Mouse (Mus musculus) intestine, embryonic 14.5 days (tissue): ENCODE data around the gene Ptprh. TPM values are rescaled to one million over a fixed set of nuclear protein-coding genes. Genes with fewer than 3 reads are reported as not detected.

Experiments
- ATAC-seq: fragments of 200-750 bp; cut with Nextera tagmentation; replicated peaks from 2 replicates; pipeline ENCODE4 v1.8.0; 2017; ENCODE audit warnings: low read depth, moderate number of reproducible peaks, moderate TSS enrichment, moderate library complexity; ENCODE audit not compliant: low FRiP score, low TSS enrichment
- DNase-seq: peaks from one replicate; pipeline ENCODE4 v3.0.0-alpha.2; 2018; ENCODE audit warnings: low spot score
- H3K27ac ChIP-seq: fragments of 300-500 bp; sonication (generic); 2 replicates; pipeline ENCODE4 v1.5.1; 2014; ENCODE audit warnings: low read depth, mild to moderate bottlenecking, control low read depth
- H3K27me3 ChIP-seq: fragments of 300-500 bp; sonication (generic); replicated peaks from 2 replicates; pipeline ENCODE4 v1.6.1; 2014; ENCODE audit warnings: low read length, control low read depth; ENCODE audit not compliant: control insufficient read depth, insufficient read depth
- H3K36me3 ChIP-seq: fragments of 300-500 bp; sonication (generic); 2 replicates; pipeline ENCODE4 v1.6.1; 2014; ENCODE audit warnings: low read length, control low read depth; ENCODE audit not compliant: control insufficient read depth, insufficient read depth
- H3K4me1 ChIP-seq: fragments of 300-500 bp; sonication (generic); replicated peaks from 2 replicates; pipeline ENCODE4 v1.6.1; 2014; ENCODE audit warnings: low read length, control low read depth, mixed read lengths; ENCODE audit not compliant: control insufficient read depth, insufficient read depth
- H3K4me2 ChIP-seq: fragments of 300-500 bp; sonication (generic); 2 replicates; pipeline ENCODE4 v1.6.1; 2014; ENCODE audit warnings: low read length
- H3K4me3 ChIP-seq: fragments of 300-500 bp; sonication (generic); 2 replicates; pipeline ENCODE4 v1.5.1; 2014; ENCODE audit warnings: low read depth, low read length, control low read depth, mixed read lengths
- H3K9ac ChIP-seq: fragments of 300-500 bp; sonication (generic); 2 replicates; pipeline ENCODE4 v1.6.1; 2014; ENCODE audit warnings: mild to moderate bottlenecking, low read length
- H3K9me3 ChIP-seq: fragments of 300-500 bp; sonication (generic); 2 replicates; pipeline ENCODE4 v1.6.1; 2016; ENCODE audit warnings: low read length, control low read depth; ENCODE audit not compliant: control insufficient read depth
- WGBS: fragments of 180-500 bp; shearing (Covaris S2); extraction: QIAGEN DNeasy Blood & Tissue Kit; methylation state at CpG from one replicate; pipeline ENCODE4 v1.1.7; 2014; 5-methylcytosine and 5-hydroxymethylcytosine counted together
- polyA plus RNA-seq: library from polyadenylated mRNA; unstranded; fragments of >200 nt; fragmentation: Nextera tagmentation; extraction: Ambion mirVana; gene quantifications from 2 replicates; pipeline ENCODE4 v1.2.1, GENCODE M21; 2014

Ptprh gene
- polyA plus RNA-seq, 1 experiment from 2014 or later, result not detected

- no peak overlapping the region for H3K9ac ChIP-seq
- H3K27me3 ChIP-seq, result no peaks in the 10 kb centered on the region
- WGBS, result 80% methylated on average over 11 of the region's 11 CpGs
- H3K4me1 ChIP-seq, result no peaks in the 10 kb centered on the region
- no peak overlapping the region for H3K4me3 ChIP-seq
- H3K4me2 ChIP-seq, result no peak overlapping the region
- H3K36me3 ChIP-seq, result peaks cover 89% of the 10 kb centered on the region
- H3K9me3 ChIP-seq, result no peaks in the 10 kb centered on the region
- ATAC-seq (no peak), DNase-seq (no peak)
- no peak overlapping the region for H3K27ac ChIP-seq
Measured at GRCm38 (mm10) chr7:4641155-4641554, 37.3 kb upstream of the Ptprh start.

DNA sequence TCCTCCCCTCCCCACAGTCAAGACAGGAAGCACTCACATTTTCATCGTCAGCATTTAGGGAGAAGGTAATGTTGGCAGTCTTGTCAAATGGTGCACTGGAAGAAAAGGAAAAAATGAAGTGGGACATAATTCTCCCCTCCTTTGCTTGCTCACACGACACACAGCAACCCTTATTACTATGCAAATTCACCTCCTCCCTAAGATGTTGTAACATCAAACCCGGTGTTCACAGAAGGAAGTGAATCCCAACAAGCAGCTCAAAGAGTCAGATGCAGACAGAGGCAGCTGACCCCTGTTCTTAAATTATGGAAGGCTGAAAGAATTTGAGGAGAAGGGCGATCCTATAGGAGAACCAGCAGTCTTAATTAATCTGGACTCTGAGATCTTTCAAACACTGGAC, 32.3 kb upstream of the Ptprh start:
- Histone ChIP-seq H3K36me3 (peaks cover 86% of the 10 kb centered on the region), H3K4me3 (no peak overlapping the region)

GRCm38 (mm10) chr7:4631031-4631430, 27.2 kb upstream of the Ptprh start, which contains the start of gene Tmem86b:
Tmem86b (minus strand) TSS chr7:4631422.
- DNase-seq (no peak), ATAC-seq (no peak)
- H3K27ac ChIP-seq, result no peak within 1 kb of the TSS
- H3K36me3 ChIP-seq, result peaks cover 72% of the 10 kb centered on the region
- no peaks in the 10 kb centered on the region for H3K27me3 ChIP-seq
- no peaks in the 10 kb centered on the region for H3K4me1 ChIP-seq
- no peak within 1 kb of the TSS for H3K9ac ChIP-seq
- no peak within 1 kb of the TSS for H3K4me3 ChIP-seq
- WGBS, result 90% methylated on average over 4 of the region's 4 CpGs
- H3K4me2 ChIP-seq, result no peak within 1 kb of the TSS
- no peaks in the 10 kb centered on the region for H3K9me3 ChIP-seq

More for the DNA sequence above, 32.3 kb upstream of the Ptprh start:
- H3K4me2 ChIP-seq, result no peak overlapping the region
- H3K27ac ChIP-seq, result no peak overlapping the region
- WGBS, result 84% methylated on average over 4 of the region's 4 CpGs
- no peaks in the 10 kb centered on the region for H3K4me1 ChIP-seq
- no peak overlapping the region for H3K9ac ChIP-seq
- no peak for DNase-seq
- no peak for ATAC-seq
- no peaks in the 10 kb centered on the region for H3K9me3 ChIP-seq
- no peaks in the 10 kb centered on the region for H3K27me3 ChIP-seq

DNA sequence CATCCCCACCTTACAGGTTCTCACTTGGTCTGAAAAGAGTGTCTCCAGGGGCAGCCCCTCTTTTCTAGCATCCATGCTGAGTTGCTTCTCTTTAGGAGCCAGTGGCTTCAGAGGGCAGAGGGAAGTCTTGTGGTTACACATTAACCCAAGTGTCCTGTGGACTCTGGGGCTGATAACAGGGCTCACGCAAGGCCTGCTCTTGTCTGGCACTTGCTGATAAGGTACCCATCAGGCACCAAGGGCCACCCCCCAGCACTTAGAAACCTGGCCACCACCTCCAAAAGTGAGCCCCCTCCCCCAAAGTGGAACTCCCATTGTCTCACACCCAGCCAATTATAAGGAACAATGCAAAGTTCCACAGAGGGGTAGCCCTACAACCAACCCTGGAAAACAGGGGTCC, 26.4 kb upstream of the Ptprh start:
- 75% methylated on average over 1 of the region's 1 CpGs for WGBS
- H3K4me3 ChIP-seq, result no peak overlapping the region
- H3K36me3 ChIP-seq, result peaks cover 64% of the 10 kb centered on the region
- ATAC-seq, result peak; percentile 73
- no peak overlapping the region for H3K27ac ChIP-seq
- DNase-seq, result no peak
- no peaks in the 10 kb centered on the region for H3K27me3 ChIP-seq
- no peaks in the 10 kb centered on the region for H3K9me3 ChIP-seq
- H3K4me2 ChIP-seq, result no peak overlapping the region
- no peak overlapping the region for H3K9ac ChIP-seq
- no peaks in the 10 kb centered on the region for H3K4me1 ChIP-seq

GRCm38 (mm10) chr7:4629586-4629985, 25.7 kb upstream of the Ptprh start:
- Histone ChIP-seq H3K36me3 (peaks cover 60% of the 10 kb centered on the region), H3K9me3 (no peaks in the 10 kb centered on the region), H3K9ac (no peak overlapping the region), H3K4me3 (no peak overlapping the region), H3K27ac (no peak overlapping the region), H3K27me3 (no peaks in the 10 kb centered on the region), H3K4me1 (no peaks in the 10 kb centered on the region), H3K4me2 (no peak overlapping the region)
- no peak for DNase-seq
- 65% methylated on average over 5 of the region's 5 CpGs for WGBS
- no peak; the same call in 1 of the 2 replicates for ATAC-seq

DNA sequence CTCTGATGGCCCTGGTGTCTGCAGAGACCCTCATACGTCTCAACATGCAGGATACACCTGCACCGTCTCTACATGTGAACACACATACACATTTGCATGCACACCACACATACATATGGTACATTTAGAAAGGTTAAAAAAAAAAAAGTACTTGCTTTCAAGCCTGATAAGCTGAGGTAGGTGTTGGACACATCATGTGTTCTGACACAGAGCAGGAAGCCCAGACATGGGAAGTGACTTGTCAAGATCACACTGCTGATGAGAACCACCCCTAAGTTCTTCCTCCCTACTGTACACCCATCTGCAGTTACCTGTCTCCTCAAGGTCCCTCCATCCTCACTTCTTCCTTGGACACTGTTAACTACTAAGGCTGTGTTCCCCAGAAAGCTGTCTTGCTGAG, 22.1 kb upstream of the Ptprh start:
- no peak overlapping the region for H3K27ac ChIP-seq
- H3K9ac ChIP-seq, result no peak overlapping the region
- no peak for DNase-seq
- peaks cover 26% of the 10 kb centered on the region for H3K36me3 ChIP-seq
- no peaks in the 10 kb centered on the region for H3K4me1 ChIP-seq
- H3K4me3 ChIP-seq, result no peak overlapping the region
- no peak overlapping the region for H3K4me2 ChIP-seq
- no peak for ATAC-seq
- no peaks in the 10 kb centered on the region for H3K9me3 ChIP-seq
- 97% methylated on average over 2 of the region's 2 CpGs for whole genome bisulfite sequencing
- H3K27me3 ChIP-seq, result no peaks in the 10 kb centered on the region

GRCm38 (mm10) chr7:4624343-4624742, 20.5 kb upstream of the Ptprh start:
- ATAC-seq (no peak), DNase-seq (no peak)
- Histone ChIP-seq H3K36me3 (peaks cover 16% of the 10 kb centered on the region), H3K4me2 (no peak overlapping the region), H3K4me3 (no peak overlapping the region), H3K4me1 (no peaks in the 10 kb centered on the region), H3K27ac (no peak overlapping the region), H3K9ac (no peak overlapping the region), H3K9me3 (no peaks in the 10 kb centered on the region), H3K27me3 (no peaks in the 10 kb centered on the region)
- 36% methylated on average over 1 of the region's 1 CpGs for WGBS

DNA sequence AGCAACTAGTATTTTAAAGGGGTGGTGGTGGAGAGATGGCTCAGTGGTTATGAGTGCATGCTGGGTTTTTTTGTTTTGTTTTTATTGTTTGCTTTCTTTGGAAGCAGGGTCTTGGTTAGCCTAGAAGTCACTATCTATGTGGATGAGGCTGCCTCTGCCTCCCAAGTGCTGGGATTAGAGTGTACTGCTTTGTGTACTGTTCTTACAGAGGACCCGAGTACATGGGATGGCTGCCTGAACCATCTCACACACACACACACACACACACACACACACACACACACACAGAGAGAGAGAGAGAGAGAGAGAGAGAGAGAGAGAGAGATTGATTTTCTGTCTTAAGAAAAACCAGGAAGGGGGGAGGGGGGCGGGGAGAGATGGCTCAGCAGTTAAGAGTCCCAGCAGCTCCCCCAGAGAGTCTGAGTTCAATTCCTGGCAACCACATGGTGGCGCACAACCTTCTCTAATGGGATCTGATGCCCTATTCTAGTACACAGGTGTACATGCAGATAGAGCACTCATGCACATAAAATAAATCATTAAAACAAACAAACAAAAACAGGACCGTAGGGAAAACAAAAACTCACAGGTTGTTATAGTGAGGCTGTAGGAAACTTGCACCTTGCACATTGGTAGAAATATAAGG, 19.8 kb upstream of the Ptprh start:
- no peak overlapping the region for H3K27ac ChIP-seq
- H3K36me3 ChIP-seq, result peaks cover 10% of the 10 kb centered on the region
- H3K9ac ChIP-seq, result no peak overlapping the region
- 23% methylated on average over 4 of the region's 4 CpGs for WGBS
- no peaks in the 10 kb centered on the region for H3K4me1 ChIP-seq
- no peak overlapping the region for H3K4me3 ChIP-seq
- no peaks in the 10 kb centered on the region for H3K27me3 ChIP-seq
- no peak overlapping the region for H3K4me2 ChIP-seq
- no peaks in the 10 kb centered on the region for H3K9me3 ChIP-seq
- no peak for ATAC-seq
- DNase-seq, result peak; percentile 69

- no peaks in the 10 kb centered on the region for H3K9me3 ChIP-seq
- no peak overlapping the region for H3K4me3 ChIP-seq
- no peak for ATAC-seq
- no peak overlapping the region for H3K4me2 ChIP-seq
- H3K4me1 ChIP-seq, result no peaks in the 10 kb centered on the region
- no peak overlapping the region for H3K27ac ChIP-seq
- H3K27me3 ChIP-seq, result no peaks in the 10 kb centered on the region
- H3K9ac ChIP-seq, result no peak overlapping the region
- WGBS, result 29% methylated on average over 1 of the region's 1 CpGs
- peak; percentile 87 for DNase-seq
- H3K36me3 ChIP-seq, result no peaks in the 10 kb centered on the region
Measured at GRCm38 (mm10) chr7:4619979-4620378, 16.1 kb upstream of the Ptprh start.
